Mouse (Mus musculus): Measurements from ENCODE around the gene Megf8. TPM values are rescaled to one million over a fixed set of nuclear protein-coding genes. Genes with fewer than 3 reads are reported as not detected.

The Megf8 gene
- polyA plus RNA-seq, 1 experiment from 2014 or later = 5.5 TPM

Other genes with a start within 250 kb of the Megf8 start
- gene Grik5, start 244.8 kb upstream of the Megf8 start, polyA plus RNA-seq (2014; fragmentation: Nextera tagmentation; extraction: Ambion mirVana) = 3.5 and 5.3 TPM in 2 replicates
- gene Zfp574, start 244.6 kb upstream of the Megf8 start, polyA plus RNA-seq (2014; fragmentation: Nextera tagmentation; extraction: Ambion mirVana) = 22.8 and 23.1 TPM in 2 replicates
- gene Pou2f2, start 137.4 kb upstream of the Megf8 start, polyA plus RNA-seq (2014; fragmentation: Nextera tagmentation; extraction: Ambion mirVana) = 2.2 and 3.2 TPM in 2 replicates
- gene Dedd2, start 96.5 kb upstream of the Megf8 start, polyA plus RNA-seq (2014; fragmentation: Nextera tagmentation; extraction: Ambion mirVana) = 19.6 and 21.1 TPM in 2 replicates
- 4.0 and 4.2 TPM in 2 replicates for gene Zfp526, start 95.7 kb upstream of the Megf8 start, polyA plus RNA-seq (2014; fragmentation: Nextera tagmentation; extraction: Ambion mirVana)
- gene Gsk3a, start 79.3 kb upstream of the Megf8 start, polyA plus RNA-seq (2014; fragmentation: Nextera tagmentation; extraction: Ambion mirVana) = 11.0 and 13.0 TPM in 2 replicates
- gene Erf, start 66.4 kb upstream of the Megf8 start, polyA plus RNA-seq (2014; fragmentation: Nextera tagmentation; extraction: Ambion mirVana) = 13.8 and 16.4 TPM in 2 replicates
- 21.6 and 25.2 TPM in 2 replicates for gene Cic, start 49.5 kb upstream of the Megf8 start, polyA plus RNA-seq (2014; fragmentation: Nextera tagmentation; extraction: Ambion mirVana)
- gene Pafah1b3, start 19.2 kb upstream of the Megf8 start, polyA plus RNA-seq (2014; fragmentation: Nextera tagmentation; extraction: Ambion mirVana) = 104 and 106 TPM in 2 replicates
- 0.32 and 0.68 TPM in 2 replicates for gene Prr19, start 15.8 kb upstream of the Megf8 start, polyA plus RNA-seq (2014; fragmentation: Nextera tagmentation; extraction: Ambion mirVana)
- 0.16 and 0.32 TPM in 2 replicates for gene Tmem145, start 11.1 kb upstream of the Megf8 start, polyA plus RNA-seq (2014; fragmentation: Nextera tagmentation; extraction: Ambion mirVana)
- gene Cnfn, start 52.6 kb downstream of the Megf8 start, polyA plus RNA-seq (2014; fragmentation: Nextera tagmentation; extraction: Ambion mirVana) = not detected in 2 replicates
- 2.3 and 2.5 TPM in 2 replicates for gene Lipe, start 81.5 kb downstream of the Megf8 start, polyA plus RNA-seq (2014; fragmentation: Nextera tagmentation; extraction: Ambion mirVana)
- 0.38 TPM in 1 of 2 replicates, not detected in the other for gene Cxcl17, start 95.7 kb downstream of the Megf8 start, polyA plus RNA-seq (2014; fragmentation: Nextera tagmentation; extraction: Ambion mirVana)
- 2.3 and 3.6 TPM in 2 replicates for gene Ceacam1, start 160.4 kb downstream of the Megf8 start, polyA plus RNA-seq (2014; fragmentation: Nextera tagmentation; extraction: Ambion mirVana)
- gene Ceacam2, start 222.7 kb downstream of the Megf8 start, polyA plus RNA-seq (2014; fragmentation: Nextera tagmentation; extraction: Ambion mirVana) = not detected in 2 replicates